Mouse (Mus musculus) hindbrain, embryonic 16.5 days (tissue): ENCODE results near the gene Atg7. TPM values are rescaled to one million over a fixed set of nuclear protein-coding genes. Genes with fewer than 3 reads are reported as not detected.

ENCODE experiments used
- ATAC-seq: fragments of 200-750 bp; cut with Nextera tagmentation; 2 replicates; pipeline ENCODE4 v1.8.0; 2017; ENCODE audit warnings: moderate TSS enrichment, moderate library complexity
- H3K27ac ChIP-seq: fragments of 300-500 bp; sonication (generic); 2 replicates; pipeline ENCODE4 v1.5.1; 2014; ENCODE audit warnings: low read depth, mild to moderate bottlenecking, control low read depth, low read length, moderate library complexity
- H3K27me3 ChIP-seq: fragments of 300-500 bp; sonication (generic); replicated peaks from 2 replicates; pipeline ENCODE4 v1.6.1; 2014; ENCODE audit warnings: low read length; ENCODE audit not compliant: control insufficient read depth, insufficient read depth
- H3K36me3 ChIP-seq: fragments of 300-500 bp; sonication (generic); 2 replicates; pipeline ENCODE4 v1.6.1; 2014; ENCODE audit warnings: mild to moderate bottlenecking, low read length, moderate library complexity, mixed read lengths; ENCODE audit not compliant: control insufficient read depth, insufficient read depth
- H3K4me1 ChIP-seq: fragments of 300-500 bp; sonication (generic); 2 replicates; pipeline ENCODE4 v1.6.1; 2014; ENCODE audit warnings: low read depth, low read length; ENCODE audit not compliant: control insufficient read depth, insufficient read depth
- H3K4me2 ChIP-seq: fragments of 300-500 bp; sonication (generic); 2 replicates; pipeline ENCODE4 v1.6.1; 2014; ENCODE audit warnings: mild to moderate bottlenecking, low read length, control low read depth, moderate library complexity
- H3K4me3 ChIP-seq: fragments of 300-500 bp; sonication (generic); 2 replicates; pipeline ENCODE4 v1.5.1; 2014; ENCODE audit warnings: mild to moderate bottlenecking, low read length, control low read depth, moderate library complexity
- H3K9ac ChIP-seq: fragments of 300-500 bp; sonication (generic); 2 replicates; pipeline ENCODE4 v1.6.1; 2014; ENCODE audit warnings: low read depth, mild to moderate bottlenecking, control low read depth, low read length, moderate library complexity
- H3K9me3 ChIP-seq: fragments of 300-500 bp; sonication (generic); 2 replicates; pipeline ENCODE4 v1.6.1; 2014; ENCODE audit warnings: mild to moderate bottlenecking, low read length, moderate library complexity; ENCODE audit not compliant: control insufficient read depth
- WGBS: fragments of 180-500 bp; shearing (Covaris S2); extraction: QIAGEN DNeasy Blood & Tissue Kit; methylation state at CpG from one replicate; pipeline ENCODE4 v1.1.7; 2014; 5-methylcytosine and 5-hydroxymethylcytosine counted together
- polyA plus RNA-seq: library from polyadenylated mRNA; unstranded; fragments of >200 nt; fragmentation: Nextera tagmentation; extraction: Ambion mirVana; gene quantifications from 2 replicates; pipeline ENCODE4 v1.2.1, GENCODE M21; 2015

Gene Atg7
- polyA plus RNA-seq, 1 experiment from 2014 or later, result 18.0 TPM

DNA sequence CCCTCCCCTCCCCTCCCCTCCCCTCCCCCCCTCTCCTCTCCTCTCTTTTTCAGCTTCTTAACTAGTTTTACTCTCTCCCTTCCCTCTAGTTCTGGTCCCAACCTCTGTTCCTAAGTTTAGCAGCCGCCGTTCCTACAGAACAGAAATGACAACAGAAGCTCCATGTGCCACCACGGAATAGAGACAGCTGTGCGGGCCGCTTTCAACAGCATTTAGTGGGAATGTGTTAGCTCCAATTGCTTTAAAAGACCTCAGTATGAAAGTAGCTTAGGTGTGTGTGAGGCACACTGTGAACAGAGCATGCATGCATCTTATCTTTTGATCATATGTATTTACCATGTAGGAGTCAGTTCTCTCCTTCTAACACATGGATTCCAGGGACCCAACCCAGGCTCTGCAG lies 79.1 kb downstream of the Atg7 start:
- WGBS, result 88% methylated on average over 5 of the region's 5 CpGs
- H3K27me3 ChIP-seq, result no peaks in the 10 kb centered on the region
- no peak for ATAC-seq

DNA sequence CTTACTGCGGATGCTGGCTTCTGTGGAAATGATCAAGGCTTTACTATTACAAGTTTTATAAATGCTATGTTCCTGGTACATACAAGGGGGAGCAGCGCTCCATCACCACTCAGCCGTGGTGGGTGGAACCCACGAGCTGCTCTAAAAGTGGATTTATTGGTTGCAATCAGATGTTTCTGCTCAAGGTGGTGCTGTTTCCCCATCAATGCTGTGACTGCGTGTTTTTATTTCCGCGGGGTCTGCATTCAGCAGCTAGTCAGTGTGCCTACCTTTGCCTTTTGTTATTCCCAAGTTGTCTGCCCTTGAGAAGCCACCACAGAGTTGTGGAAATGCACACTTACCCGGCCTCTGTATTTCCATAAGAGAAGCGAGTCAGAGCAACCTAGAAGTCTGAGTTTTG lies 81.0 kb downstream of the Atg7 start:
- WGBS, result 25% methylated on average over 9 of the region's 9 CpGs
- no peaks in the 10 kb centered on the region for H3K27me3 ChIP-seq
- H3K27ac ChIP-seq, result no peak overlapping the region
- no peak overlapping the region for H3K4me2 ChIP-seq
- H3K9ac ChIP-seq, result peak overlapping the region; percentile 40; the same call in 1 of the 2 replicates
- no peaks in the 10 kb centered on the region for H3K36me3 ChIP-seq
- H3K4me3 ChIP-seq, result no peak overlapping the region
- H3K4me1 ChIP-seq, result peaks cover 9% of the 10 kb centered on the region
- ATAC-seq, result peak; percentile 77
- H3K9me3 ChIP-seq, result no peaks in the 10 kb centered on the region

More for the DNA sequence above, 79.1 kb downstream of the Atg7 start:
- Histone ChIP-seq H3K36me3 (no peaks in the 10 kb centered on the region), H3K9me3 (no peaks in the 10 kb centered on the region), H3K4me3 (no peak overlapping the region), H3K9ac (no peak overlapping the region), H3K27ac (no peak overlapping the region), H3K4me2 (no peak overlapping the region), H3K4me1 (peaks cover 11% of the 10 kb centered on the region)

DNA sequence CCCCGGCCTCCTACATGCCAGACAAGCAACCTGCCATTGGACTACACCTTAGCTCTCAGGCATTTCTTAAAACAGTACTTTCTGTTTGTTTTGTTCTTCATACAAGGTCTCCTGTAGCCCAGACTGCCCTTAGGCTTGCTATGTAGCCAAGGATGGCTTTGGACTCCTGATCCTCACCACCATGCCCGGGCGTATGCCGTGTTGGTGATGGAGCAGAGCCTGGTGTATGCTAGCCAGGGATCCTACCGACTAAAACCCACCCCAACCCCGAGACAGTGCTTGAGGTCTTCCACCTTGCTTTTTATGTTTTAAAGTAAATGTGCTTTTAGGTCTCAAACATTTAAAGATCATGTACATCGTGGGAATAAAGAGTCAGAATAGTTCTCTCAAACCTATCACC lies 81.5 kb downstream of the Atg7 start:
- no peak overlapping the region for H3K27ac ChIP-seq
- H3K27me3 ChIP-seq, result no peaks in the 10 kb centered on the region
- no peak overlapping the region for H3K4me3 ChIP-seq
- H3K9me3 ChIP-seq, result no peaks in the 10 kb centered on the region
- ATAC-seq, result no peak
- peak overlapping the region; percentile 40; the same call in 1 of the 2 replicates for H3K9ac ChIP-seq
- no peaks in the 10 kb centered on the region for H3K36me3 ChIP-seq
- H3K4me1 ChIP-seq, result peaks cover 4% of the 10 kb centered on the region
- WGBS, result 86% methylated on average over 7 of the region's 7 CpGs
- no peak overlapping the region for H3K4me2 ChIP-seq

DNA sequence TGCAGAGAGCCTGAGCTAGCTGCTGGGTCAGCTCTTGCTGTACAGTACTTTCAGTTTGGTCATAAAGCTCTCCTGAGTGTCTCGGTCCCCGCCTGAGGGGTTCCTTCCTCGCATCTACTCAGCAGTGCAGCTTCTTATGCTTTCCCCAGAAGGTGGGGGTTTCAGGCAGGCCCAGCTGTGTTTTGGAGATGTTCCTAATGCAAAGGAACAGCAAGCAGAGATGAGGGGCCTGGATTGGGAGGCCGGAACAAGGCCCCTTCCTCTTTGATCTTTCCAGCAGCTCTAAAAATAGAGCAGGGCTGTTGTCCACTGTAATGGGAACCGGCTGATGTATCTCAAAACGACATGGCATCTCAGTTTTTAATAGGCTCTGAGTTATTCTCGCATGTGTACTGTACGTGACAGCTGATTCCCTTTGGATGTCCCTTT lies 82.3 kb downstream of the Atg7 start:
- Histone ChIP-seq H3K27me3 (no peaks in the 10 kb centered on the region), H3K4me3 (no peak overlapping the region), H3K27ac (no peak overlapping the region), H3K4me2 (no peak overlapping the region), H3K9me3 (no peaks in the 10 kb centered on the region), H3K4me1 (peaks cover 4% of the 10 kb centered on the region), H3K36me3 (no peaks in the 10 kb centered on the region), H3K9ac (no peak overlapping the region)
- WGBS, result 64% methylated on average over 8 of the region's 8 CpGs
- ATAC-seq, result no peak; the same call in 1 of the 2 replicates

DNA sequence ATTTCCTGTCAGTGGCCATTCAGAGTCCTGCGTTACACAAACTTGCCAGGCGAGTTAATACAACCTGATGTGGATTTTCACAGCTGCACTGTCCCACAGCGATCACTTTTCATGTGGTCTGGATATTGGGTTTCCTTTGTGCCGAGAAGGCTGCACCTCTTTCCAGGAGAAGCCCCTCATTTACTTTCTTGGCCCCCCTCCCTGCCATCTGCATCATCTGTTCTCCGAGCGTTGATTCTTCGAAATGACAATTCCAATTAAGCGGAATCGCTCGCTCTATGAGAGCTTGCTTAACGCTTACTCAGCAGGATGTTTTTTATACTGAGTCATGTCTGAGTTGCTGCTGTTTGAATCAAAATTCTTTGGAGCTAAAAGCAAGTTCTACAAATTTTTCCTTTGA lies 83.8 kb downstream of the Atg7 start:
- H3K27ac ChIP-seq, result no peak overlapping the region
- H3K27me3 ChIP-seq, result no peaks in the 10 kb centered on the region
- no peak overlapping the region for H3K4me2 ChIP-seq
- H3K4me1 ChIP-seq, result peaks cover 4% of the 10 kb centered on the region
- peak; percentile 40; the same call in 1 of the 2 replicates for ATAC-seq
- no peaks in the 10 kb centered on the region for H3K9me3 ChIP-seq
- no peaks in the 10 kb centered on the region for H3K36me3 ChIP-seq
- H3K9ac ChIP-seq, result no peak overlapping the region
- 39% methylated on average over 11 of the region's 11 CpGs for WGBS
- no peak overlapping the region for H3K4me3 ChIP-seq

DNA sequence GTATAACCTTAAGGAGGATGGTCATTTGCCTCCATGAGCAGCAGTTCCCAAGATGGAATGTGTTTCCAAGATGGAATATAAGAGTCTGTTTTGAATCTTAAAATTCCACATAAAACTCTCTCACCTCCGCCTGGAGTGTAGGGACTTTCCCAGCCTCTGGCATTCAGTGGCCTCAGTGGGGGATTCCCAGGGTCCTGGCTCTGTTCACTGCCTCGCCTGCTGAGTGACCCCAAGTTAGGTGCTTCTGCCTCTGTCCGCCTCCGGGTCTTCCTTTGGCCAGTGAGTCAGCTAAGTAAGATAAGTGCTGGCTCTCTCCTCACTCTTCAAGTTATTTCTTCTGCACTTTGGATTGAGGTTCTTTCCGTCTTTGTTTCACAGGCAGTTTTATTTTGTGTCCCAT lies 90.3 kb downstream of the Atg7 start:
- ATAC-seq, result no peak
- Histone ChIP-seq H3K27ac (no peak overlapping the region), H3K9ac (no peak overlapping the region), H3K4me3 (no peak overlapping the region), H3K9me3 (no peaks in the 10 kb centered on the region), H3K36me3 (no peaks in the 10 kb centered on the region), H3K4me1 (peaks cover 3% of the 10 kb centered on the region; the same call in 1 of the 2 replicates), H3K27me3 (no peaks in the 10 kb centered on the region), H3K4me2 (no peak overlapping the region)
- 77% methylated on average over 5 of the region's 5 CpGs for WGBS

DNA sequence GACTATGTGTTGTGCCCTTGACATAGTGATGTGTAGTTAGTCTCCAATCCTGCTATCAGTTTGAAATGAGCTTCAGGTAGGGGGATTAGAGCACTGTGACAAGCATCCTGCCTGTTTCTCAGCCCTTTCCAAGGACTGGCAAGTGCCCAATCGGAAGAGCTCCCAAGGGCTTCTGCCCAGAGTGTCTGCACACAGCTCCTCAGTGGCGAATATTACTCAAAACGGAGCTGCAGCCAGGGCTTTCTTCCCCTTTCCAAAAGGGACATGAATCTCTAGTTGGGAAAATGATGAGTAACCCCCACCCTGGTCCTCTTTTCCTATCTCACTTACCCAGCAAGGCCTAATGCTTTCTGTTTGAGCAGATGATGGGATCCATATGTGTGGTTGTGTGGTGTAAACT lies 90.8 kb downstream of the Atg7 start:
- Histone ChIP-seq H3K4me1 (peaks cover 8% of the 10 kb centered on the region), H3K4me3 (no peak overlapping the region), H3K9me3 (no peaks in the 10 kb centered on the region), H3K4me2 (no peak overlapping the region), H3K27me3 (no peaks in the 10 kb centered on the region), H3K9ac (no peak overlapping the region), H3K27ac (no peak overlapping the region), H3K36me3 (no peaks in the 10 kb centered on the region)
- ATAC-seq, result no peak
- 70% methylated on average over 3 of the region's 3 CpGs for WGBS

DNA sequence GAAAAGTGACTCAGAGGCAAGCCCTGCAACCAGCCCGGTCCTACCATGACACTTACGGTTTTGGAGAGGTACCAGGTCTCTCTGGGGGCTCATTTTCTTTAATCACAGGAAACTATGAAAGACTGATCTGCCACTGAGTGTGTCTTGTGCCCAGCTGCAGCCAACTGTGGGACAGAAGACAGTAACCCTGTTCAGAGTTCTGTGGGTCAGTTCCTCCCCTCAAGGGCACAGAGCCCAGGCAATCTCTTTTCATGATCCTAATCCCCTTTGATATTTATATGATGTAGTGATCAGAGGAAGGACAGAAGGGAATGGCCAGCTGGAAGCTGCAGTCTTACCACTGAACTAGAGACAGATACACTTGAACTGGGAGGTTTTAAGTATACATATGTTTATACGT lies 92.2 kb downstream of the Atg7 start:
- H3K36me3 ChIP-seq, result no peaks in the 10 kb centered on the region
- no peaks in the 10 kb centered on the region for H3K27me3 ChIP-seq
- 77% methylated on average over 3 of the region's 3 CpGs for WGBS
- H3K9ac ChIP-seq, result no peak overlapping the region
- no peak overlapping the region for H3K4me2 ChIP-seq
- no peaks in the 10 kb centered on the region; the same call in 1 of the 2 replicates for H3K9me3 ChIP-seq
- no peak overlapping the region for H3K4me3 ChIP-seq
- no peak for ATAC-seq
- peaks cover 8% of the 10 kb centered on the region for H3K4me1 ChIP-seq
- no peak overlapping the region for H3K27ac ChIP-seq

DNA sequence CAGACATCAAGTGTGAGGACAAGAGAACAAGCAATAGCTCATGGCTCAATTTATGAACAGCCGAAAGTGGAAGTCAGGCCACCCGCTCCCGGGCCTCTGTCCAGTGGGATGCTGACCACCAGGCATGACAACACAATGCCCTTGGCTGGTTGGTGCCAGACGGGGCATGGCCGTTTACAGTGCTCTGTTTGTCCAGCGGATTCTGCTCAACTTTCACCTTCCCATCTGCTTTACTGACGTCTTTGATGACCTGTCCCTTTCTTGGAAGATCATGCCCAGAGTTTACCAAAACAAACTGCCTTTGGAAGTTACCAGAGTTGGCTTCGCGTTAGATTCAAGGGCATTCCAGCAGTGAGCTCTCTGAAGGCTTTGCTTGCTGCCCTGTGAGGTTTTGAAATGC lies 93.5 kb downstream of the Atg7 start:
- no peaks in the 10 kb centered on the region for H3K36me3 ChIP-seq
- no peaks in the 10 kb centered on the region for H3K27me3 ChIP-seq
- H3K4me3 ChIP-seq, result no peak overlapping the region
- peaks cover 8% of the 10 kb centered on the region for H3K4me1 ChIP-seq
- no peak overlapping the region for H3K4me2 ChIP-seq
- ATAC-seq, result no peak
- H3K27ac ChIP-seq, result no peak overlapping the region
- 86% methylated on average over 9 of the region's 9 CpGs for WGBS
- no peak overlapping the region for H3K9ac ChIP-seq
- H3K9me3 ChIP-seq, result peaks cover 4% of the 10 kb centered on the region; the same call in 1 of the 2 replicates

DNA sequence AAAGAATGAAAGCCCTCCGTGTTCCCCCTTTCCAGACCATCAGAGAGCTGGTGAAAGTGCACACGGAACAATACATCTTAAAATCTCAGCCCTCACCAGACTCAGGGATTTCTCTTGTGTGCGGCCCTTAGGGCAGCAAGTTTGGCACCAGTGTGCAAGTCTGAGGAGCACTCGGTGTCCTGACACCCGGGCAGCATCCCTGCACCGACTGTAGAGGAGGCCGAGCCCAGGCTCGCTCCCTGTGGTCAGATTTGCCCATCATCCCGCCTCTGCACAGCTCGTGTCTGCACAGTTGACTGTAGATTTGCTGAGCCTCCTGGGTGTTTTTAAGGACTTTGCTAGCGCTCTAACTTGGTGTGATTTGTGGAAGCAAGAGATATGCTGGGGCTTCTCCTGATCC lies 94.3 kb downstream of the Atg7 start:
- Histone ChIP-seq H3K36me3 (no peaks in the 10 kb centered on the region), H3K27me3 (no peaks in the 10 kb centered on the region), H3K9ac (no peak overlapping the region), H3K4me2 (no peak overlapping the region), H3K27ac (no peak overlapping the region), H3K4me1 (peaks cover 8% of the 10 kb centered on the region), H3K9me3 (peaks cover 4% of the 10 kb centered on the region; the same call in 1 of the 2 replicates), H3K4me3 (no peak overlapping the region)
- ATAC-seq, result no peak
- 78% methylated on average over 11 of the region's 11 CpGs for WGBS
